Mouse (Mus musculus) cerebellum, adult (tissue): ENCODE measurements at regions not wholly inside any gene's neighbourhood (a gene's known extent, or its start where the extent isn't known, plus 50 kb on each side); places are given as distances from the start of the nearest gene placed in this dataset.

Experiments
- ATAC-seq: cut with Nextera tagmentation; 2 replicates; pipeline ENCODE4 v1.9.2; 2017; ENCODE audit warnings: mild to moderate bottlenecking, moderate library complexity, mixed read lengths; ENCODE audit not compliant: insufficient number of reproducible peaks, low FRiP score, low TSS enrichment

DNA sequence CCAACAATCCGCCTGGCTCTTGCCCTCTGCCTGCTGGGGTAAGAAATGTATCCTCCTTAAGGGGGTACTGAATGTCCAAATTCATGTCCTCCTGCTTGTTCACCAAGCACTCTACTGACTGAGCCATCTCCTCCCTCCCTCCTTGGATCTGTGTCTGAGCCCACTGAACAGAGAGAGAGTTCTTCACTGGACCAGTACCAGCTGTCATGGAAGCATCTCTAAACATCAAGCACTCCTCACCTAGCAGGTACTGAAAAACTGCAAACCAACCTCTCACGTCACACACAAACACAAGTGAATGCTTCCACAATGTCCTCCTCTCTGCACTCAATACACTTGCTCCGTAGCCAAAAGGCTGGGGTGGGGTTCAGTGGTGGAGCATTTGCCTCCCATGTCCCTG lies 159.4 kb upstream of the Smim15 start:
- ATAC-seq = no peak

DNA sequence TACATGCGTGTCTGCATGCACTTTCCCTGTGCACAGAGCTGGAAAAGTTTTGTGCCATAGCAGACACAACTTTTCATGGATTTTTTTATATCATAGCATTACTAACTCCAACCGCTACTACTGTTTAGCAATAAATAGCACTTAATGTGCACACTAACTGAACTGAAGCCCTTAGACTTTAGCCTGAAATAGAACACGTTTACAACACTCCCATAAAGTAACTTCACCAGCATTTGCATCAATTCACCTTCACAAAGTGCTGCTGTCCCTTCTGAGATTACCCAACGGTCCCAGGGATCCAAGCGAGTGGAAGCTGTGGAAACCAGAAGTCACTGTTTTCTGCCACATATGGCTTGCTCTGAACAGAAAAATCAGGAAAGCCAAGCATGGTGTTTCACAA lies 161.9 kb upstream of the Smim15 start:
- no peak for ATAC-seq

GRCm38 (mm10) chr13:107880551-107880950 lies 163.7 kb upstream of the Smim15 start:
- ATAC-seq = no peak

GRCm38 (mm10) chr13:107879535-107879934 lies 164.7 kb upstream of the Smim15 start:
- no peak for ATAC-seq

- no peak for ATAC-seq
Measured at GRCm38 (mm10) chr13:107878980-107879379, 165.3 kb upstream of the Smim15 start.

GRCm38 (mm10) chr13:107873244-107873667 lies 171.0 kb upstream of the Smim15 start:
- ATAC-seq = no peak

- ATAC-seq = no peak
Measured at GRCm38 (mm10) chr13:107872574-107872973, 171.7 kb upstream of the Smim15 start.

GRCm38 (mm10) chr13:107872137-107872536 lies 172.1 kb upstream of the Smim15 start:
- ATAC-seq = no peak

- no peak for ATAC-seq
Measured at GRCm38 (mm10) chr13:107868906-107869305, 175.3 kb upstream of the Smim15 start.

GRCm38 (mm10) chr13:107866825-107867224 lies 177.4 kb upstream of the Smim15 start:
- no peak for ATAC-seq

- no peak for ATAC-seq
Measured at GRCm38 (mm10) chr13:107862793-107863654, 181.2 kb upstream of the Smim15 start.

DNA sequence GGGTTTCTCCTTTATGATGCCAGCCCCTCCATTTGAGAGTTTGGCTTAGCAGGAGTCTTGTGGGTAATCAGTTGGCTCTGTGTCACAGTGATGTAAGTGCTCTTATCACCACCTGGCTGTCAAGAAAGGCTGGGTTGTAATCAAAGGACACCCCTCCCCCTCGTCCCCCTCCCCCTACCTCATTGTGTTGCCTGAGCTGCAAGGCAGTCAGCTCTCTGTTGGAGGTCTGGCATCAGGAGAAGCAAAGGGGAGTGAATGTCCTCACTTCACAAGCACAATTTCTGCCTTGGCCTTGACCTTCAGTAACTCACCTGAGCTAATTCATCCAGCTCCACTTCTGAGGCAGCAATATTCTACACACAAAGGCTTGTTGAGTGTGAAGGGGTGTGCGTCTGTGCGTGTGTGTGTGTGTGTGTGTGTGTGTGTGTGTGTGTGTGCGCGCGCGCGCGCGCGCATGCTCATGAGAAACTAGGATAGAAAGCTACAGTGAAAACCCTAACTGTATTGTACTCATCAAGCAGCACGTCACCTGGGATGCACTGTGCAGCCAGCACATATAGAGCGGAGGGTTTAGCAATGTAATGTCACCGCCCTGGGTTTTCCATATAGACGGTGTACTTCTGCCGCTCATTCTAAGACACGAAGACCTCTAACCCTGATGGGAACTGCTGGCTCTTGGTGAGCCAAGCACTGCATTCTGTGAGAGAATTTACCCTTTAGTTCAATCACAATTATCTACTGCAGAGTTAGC lies 182.7 kb upstream of the Smim15 start:
- no peak for ATAC-seq

DNA sequence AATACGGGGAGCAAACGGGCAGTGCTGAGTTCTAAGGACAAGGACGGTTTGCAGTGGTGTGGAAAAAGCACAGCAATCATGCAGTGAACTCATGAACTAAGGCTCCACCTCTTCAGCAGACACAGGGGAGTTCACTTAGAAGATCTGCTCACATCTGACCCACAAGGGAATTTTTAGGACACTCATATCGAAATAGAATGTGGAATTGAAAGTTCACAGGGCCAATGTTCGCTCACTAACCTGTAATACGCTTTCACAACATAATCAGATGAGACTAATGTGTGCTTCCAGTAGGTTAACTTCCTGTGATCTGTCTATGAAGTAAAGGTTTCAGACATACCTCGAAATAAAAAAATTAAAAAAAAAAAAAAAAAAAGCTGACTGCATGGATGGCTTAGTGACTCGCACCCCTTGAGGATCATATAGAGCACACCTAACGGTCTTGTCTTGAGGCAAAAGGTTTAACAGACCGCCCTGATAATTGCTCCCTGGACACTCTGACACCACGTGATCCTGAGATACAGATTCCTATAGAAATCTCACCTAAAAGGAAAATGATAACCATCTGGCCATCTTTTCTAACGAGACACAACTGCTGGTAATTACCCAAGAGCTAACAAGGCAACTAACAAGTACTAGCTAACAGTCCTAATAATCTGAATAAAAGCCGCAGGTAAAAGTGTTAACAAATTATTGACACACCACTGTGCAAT lies 187.0 kb upstream of the Smim15 start:
- no peak for ATAC-seq

- no peak for ATAC-seq
Measured at GRCm38 (mm10) chr13:107850907-107851560, 193.2 kb upstream of the Smim15 start.

- ATAC-seq = no peak
Measured at GRCm38 (mm10) chr13:107848871-107849270, 195.4 kb upstream of the Smim15 start.

GRCm38 (mm10) chr13:107847179-107848012 lies 196.8 kb upstream of the Smim15 start:
- ATAC-seq = no peak

DNA sequence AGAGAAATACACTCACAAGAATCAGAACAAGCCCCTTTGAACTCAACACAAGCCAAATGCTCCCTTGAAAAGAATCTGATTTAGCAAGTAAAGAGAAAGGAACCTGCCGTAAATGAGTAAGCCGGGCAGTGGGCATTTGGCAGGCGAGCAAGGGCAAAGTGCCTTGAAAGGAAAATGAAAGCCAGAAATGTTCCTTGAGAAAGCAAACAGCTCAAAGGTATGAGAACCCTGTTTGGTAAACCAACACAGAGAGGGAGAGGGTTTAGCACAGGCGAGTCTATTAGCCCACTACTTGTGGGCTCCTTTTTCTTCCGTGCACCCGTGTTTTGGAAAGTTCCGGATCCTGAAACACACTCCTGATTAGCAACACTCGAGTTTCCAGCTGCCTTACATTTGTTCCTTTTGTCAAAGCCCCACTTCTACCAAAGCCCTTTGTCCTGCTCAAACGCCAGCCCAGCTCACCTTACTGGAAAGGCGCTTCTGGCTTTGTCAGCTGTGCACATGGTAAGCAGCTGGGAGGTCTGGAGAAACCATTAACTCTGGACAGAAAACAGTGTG lies 197.5 kb upstream of the Smim15 start:
- ATAC-seq = no peak

DNA sequence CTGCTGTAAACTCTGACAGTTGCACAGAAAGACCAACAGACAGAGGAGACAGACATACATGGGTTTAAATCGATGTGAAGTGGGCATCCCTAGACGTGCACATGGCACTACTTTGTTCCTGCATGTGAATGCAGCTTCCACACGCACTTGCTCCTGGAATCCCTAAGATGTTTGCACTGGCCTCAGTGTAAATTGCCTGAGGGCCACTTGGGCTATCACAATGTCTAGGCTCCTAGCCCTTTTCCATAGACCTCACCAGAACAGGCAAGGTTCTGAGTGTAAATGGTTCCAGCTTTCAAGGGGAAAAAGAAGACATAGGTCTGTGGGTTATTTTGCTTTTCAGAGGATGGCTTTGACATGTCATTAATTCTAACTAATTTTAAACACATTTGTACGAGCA lies 198.4 kb upstream of the Smim15 start:
- ATAC-seq = no peak

DNA sequence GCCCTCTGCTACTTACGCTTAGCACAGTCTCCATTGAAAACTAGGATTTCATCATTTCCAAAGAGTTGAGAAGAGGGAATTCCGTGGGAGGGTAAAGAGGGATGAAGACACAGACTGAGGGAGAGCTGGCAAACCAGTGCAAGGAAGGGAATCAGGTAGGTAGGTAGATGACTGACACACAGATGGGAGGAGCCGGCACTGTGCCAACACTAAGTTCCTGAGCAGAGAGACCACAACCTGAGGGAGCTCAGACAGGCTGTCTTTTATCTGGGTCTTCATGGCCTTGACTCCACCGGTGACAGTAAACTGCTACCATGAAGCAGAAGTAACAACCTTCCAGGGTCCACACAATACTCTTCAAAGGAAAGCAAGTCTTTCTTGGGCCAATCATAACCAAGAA lies 200.2 kb upstream of the Smim15 start:
- no peak for ATAC-seq
